10 mouse cellular contexts compared by ENCODE assay signal in the genomic region with DNA sequence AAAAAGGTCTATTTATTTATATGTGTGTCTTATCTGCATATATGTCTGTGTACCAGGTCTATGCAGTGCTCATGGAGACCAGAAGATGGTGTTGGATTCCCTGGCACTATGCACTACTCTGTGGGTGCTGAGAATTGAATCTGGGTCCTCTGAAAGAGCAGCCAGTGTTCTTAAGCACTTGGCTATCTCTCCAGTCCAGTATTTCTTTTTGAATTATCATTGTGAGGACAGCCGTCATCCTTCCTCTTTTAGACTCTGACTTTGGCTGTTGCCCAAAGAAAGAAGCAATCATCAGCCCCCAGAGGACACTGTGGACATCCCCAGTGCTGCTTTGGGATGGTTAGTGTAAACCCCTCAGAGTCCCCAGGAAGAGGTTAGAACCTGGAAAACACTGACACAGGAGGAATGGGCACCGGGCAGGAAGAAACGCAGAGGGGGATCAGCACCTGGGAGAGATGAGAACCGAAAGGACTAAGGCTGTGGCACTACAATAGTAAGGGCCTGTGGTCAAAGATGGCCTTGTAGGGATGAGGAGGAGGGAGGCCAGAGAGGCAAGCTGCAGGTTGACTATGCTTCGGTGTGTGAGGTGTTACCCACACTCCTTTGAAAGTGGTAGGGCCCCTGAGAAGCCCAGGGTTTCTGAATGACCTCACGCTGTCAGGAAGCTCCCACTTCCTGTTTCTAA. TPM values are rescaled to one million over a fixed set of nuclear protein-coding genes. Genes with fewer than 3 reads are reported as not detected.
DNase-seq lines count a peak whose midpoint lies in the region; ATAC-seq and TF ChIP-seq lines count a peak whose summit lies in the region.
"Had no signal": no experiment of that assay in that cellular context is flagged by ENCODE, and none has a peak within 500 bp of the region (broad histone marks: within the 10 kb centered on the region; RNA-seq: fewer than 3 reads in every experiment).

No protein-coding gene starts in this region.

- 0 out of 2 replicates have a peak overlapping the region, but pooled peaks have one; percentile 7 for H3K4me2 ChIP-seq in lung, embryonic 16.5 days (ENCODE audit: low read depth, low read length)
- H3K4me2 ChIP-seq in forebrain, postnatal 0 days (ENCODE audit: low read depth): no peak overlapping the region

- peak; percentile 64; the same call in 1 of the 2 replicates for ATAC-seq in lung, embryonic 16.5 days (ENCODE audit: low read depth)
- no peak for ATAC-seq in forebrain, postnatal 0 days

- WGBS in lung, embryonic 16.5 days: 16% methylated on average over 6 of the region's 6 CpGs
- WGBS in forebrain, postnatal 0 days: 59% methylated on average over 6 of the region's 6 CpGs

- peak; percentile 9 for DNase-seq in thymus, postnatal 4 days
- no peak for DNase-seq in thymus, postnatal 14 days
- DNase-seq in heart, postnatal 36 days: peak; percentile 44 to 52
- DNase-seq in layer of hippocampus, adult 9-11 months: no peak
- DNase-seq in layer of hippocampus, adult 11-12 months (ENCODE audit: low spot score): no peak
- DNase-seq in cerebellum, postnatal 14 days: no peak
- no peak for DNase-seq in forebrain, postnatal 0 days
- DNase-seq: cerebellum, adult 11 months; left cerebral cortex, postnatal 4 days had no signal

- intact Hi-C loops in heart, postnatal 36 days (cut with DNase I): no loop called here

- no peaks in the 10 kb centered on the region for H3K9me3 ChIP-seq in lung, embryonic 16.5 days (ENCODE audit: control insufficient read depth, low read length)
- no peaks in the 10 kb centered on the region for H3K9me3 ChIP-seq in forebrain, postnatal 0 days (ENCODE audit: low read length)

- no peak overlapping the region for H3K4me3 ChIP-seq in lung, embryonic 16.5 days (ENCODE audit: low read length)
- H3K4me3 ChIP-seq in forebrain, postnatal 0 days (ENCODE audit: low read depth, low read length): no peak overlapping the region

- H3K36me3 ChIP-seq in lung, embryonic 16.5 days (ENCODE audit: control insufficient read depth, insufficient read depth, low read length): no peaks in the 10 kb centered on the region
- no peaks in the 10 kb centered on the region for H3K36me3 ChIP-seq in forebrain, postnatal 0 days (ENCODE audit: insufficient read depth)

- H3K4me1 ChIP-seq in lung, embryonic 16.5 days (replicated peaks; ENCODE audit: control insufficient read depth, insufficient read depth, low read length): peaks cover 35% of the 10 kb centered on the region
- H3K4me1 ChIP-seq in forebrain, postnatal 0 days (ENCODE audit: insufficient read depth): no peaks in the 10 kb centered on the region

- H3K27ac ChIP-seq in lung, embryonic 16.5 days (ENCODE audit: low read length): peak overlapping the region; percentile 91
- no peak overlapping the region for H3K27ac ChIP-seq in forebrain, postnatal 0 days (ENCODE audit: low read depth, low read length)

- no peak overlapping the region for H3K9ac ChIP-seq in lung, embryonic 16.5 days (ENCODE audit: low read length)
- H3K9ac ChIP-seq in forebrain, postnatal 0 days: no peak overlapping the region

- no peaks in the 10 kb centered on the region for H3K27me3 ChIP-seq in lung, embryonic 16.5 days (ENCODE audit: control insufficient read depth, insufficient read depth, low read depth, low read length)
- H3K27me3 ChIP-seq in forebrain, postnatal 0 days (ENCODE audit: insufficient read depth, low read length): no peaks in the 10 kb centered on the region

- TF ChIP-seq CTCF in forebrain, postnatal 0 days (IDR thresholded peaks at IDR 0.05; ENCODE audit: low read depth): no peak

RNA-seq across cellular contexts. Expression of gene Atp2a3, which starts 15.0 kb away (rescaled TPM):
- 10 to 100 TPM; 11.1 to 11.9 TPM for total RNA-seq in heart, postnatal 36 days (2021)
- polyA plus RNA-seq in lung, embryonic 16.5 days (2015; fragmentation: Nextera tagmentation; extraction: Ambion mirVana): 21.7 and 23.2 TPM in 2 replicates
- 1.5 and 1.6 TPM in 2 replicates for total RNA-seq in forebrain, postnatal 0 days (2014; rRNA removed)
- polyA plus RNA-seq in forebrain, postnatal 0 days (2015; fragmentation: Nextera tagmentation; extraction: Ambion mirVana): 1.7 and 2.4 TPM in 2 replicates

RNA-seq across cellular contexts. Expression of gene P2rx1, which starts 52.9 kb away (rescaled TPM):
- total RNA-seq in heart, postnatal 36 days (2021): under 1 TPM; 0.33 to 0.38 TPM
- polyA plus RNA-seq in lung, embryonic 16.5 days (2015; fragmentation: Nextera tagmentation; extraction: Ambion mirVana): 2.2 and 2.6 TPM in 2 replicates
- total RNA-seq in forebrain, postnatal 0 days (2014; rRNA removed): 0.08 and 2.0 TPM in 2 replicates
- 0.19 and 0.25 TPM in 2 replicates for polyA plus RNA-seq in forebrain, postnatal 0 days (2015; fragmentation: Nextera tagmentation; extraction: Ambion mirVana)

Comparison
In these comparisons a context has a peak if more than half of its experiments do, and no peak if none do; other contexts are left out.
1. DNase-seq: peak in thymus, postnatal 4 days (single experiment) and heart, postnatal 36 days (2 of 2); none in thymus, postnatal 14 days (single experiment), layer of hippocampus, adult 9-11 months (single experiment), layer of hippocampus, adult 11-12 months (single experiment), cerebellum, postnatal 14 days (0 of 2) and forebrain, postnatal 0 days (single experiment).